Mouse (Mus musculus) frontal cortex, postnatal 10 days (tissue): ENCODE results near the gene Gpx8.
"Not testable (repeated sequence)": the region's sequence is repeated elsewhere in the genome, so short reads cannot be mapped to it uniquely, and the experiment has no call there.

ENCODE experiments used
- DNase-seq, 2 experiments: peaks; one replicate each; pipeline ENCODE4 v3.0.0; 2022; ENCODE audit warnings: low spot score in 2 of 2, mixed read lengths in 1 of 2

Gene Gpx8

DNA sequence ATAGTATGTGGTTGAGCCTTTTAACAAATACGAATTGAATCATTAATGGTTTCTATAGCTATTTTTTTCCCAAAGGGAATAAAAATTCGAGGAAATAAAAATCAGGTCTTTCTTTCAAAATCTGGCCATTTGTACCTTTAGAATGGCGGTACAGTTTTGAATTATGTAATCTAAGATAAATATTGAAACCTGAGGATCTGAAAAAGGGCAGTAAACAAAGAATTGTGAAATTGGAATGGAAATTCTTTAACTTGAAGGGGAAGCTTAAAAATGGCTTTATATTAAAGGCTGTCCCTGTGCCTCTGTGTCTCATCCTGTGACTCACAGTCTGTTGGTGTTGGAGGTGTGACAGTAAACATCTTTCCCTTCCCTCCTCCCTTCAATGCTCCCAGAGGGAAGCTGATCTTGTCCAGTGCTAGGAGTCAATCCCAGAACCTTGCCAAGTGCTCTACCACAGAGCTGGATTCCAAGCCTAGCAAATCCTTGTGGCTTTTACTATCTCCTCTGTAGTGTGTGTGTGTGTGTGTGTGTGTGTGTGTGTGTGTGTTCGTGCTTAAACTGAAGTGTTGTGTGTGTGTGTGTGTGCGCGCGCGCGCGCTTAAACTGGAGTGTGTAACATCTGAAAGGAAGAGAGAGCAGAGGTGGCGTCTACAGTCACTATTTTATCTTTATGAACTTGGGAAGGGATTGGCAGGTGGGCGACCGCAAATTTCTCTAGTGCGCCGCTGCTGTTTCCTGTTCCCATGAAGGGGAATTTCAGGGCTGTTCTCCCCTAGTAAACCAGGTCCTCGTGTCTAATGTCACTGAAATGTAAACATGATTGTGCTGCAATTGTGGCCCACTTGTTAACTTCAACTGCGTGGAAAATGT, 22.7 kb downstream of the Gpx8 start:
- DNase-seq: no peak

DNA sequence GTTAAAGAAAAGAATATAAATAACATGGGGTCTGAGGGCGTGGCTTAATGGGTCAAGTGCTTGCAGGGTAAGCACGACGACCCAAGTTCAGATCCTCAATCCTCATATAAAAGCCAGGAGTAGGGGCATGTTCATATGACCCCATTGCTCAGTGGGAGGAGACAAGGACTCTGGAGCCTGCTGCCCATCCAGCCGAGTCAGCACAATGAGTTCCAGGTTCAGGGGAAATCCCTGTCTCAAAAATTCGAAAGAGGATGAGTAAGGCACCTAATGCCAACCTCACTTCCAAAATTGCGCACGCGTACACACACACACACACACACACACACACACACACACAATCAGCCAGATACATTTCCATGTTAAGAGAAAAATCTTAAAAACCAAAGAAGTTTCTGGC, 23.7 kb downstream of the Gpx8 start:
- DNase-seq: no peak

DNA sequence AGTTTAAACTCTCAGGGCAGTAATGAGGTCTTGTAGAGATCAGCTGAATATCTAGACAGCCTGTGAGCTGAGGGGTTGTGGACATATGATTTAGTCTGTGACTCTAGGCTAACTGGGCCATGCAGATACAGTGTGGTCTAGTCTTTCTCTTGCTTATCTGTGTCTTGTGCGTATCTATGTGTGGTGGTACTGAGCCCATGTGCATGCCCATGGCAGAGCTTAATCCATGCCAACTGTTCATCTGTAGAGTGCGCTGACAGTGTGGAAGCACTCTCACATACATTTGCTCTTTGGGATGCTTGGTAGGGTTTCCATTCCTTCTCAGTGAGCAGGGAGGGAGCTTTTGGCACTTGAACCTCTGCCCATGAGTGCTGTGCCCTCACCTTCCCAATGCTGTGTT, 24.7 kb downstream of the Gpx8 start:
- DNase-seq: no peak

DNA sequence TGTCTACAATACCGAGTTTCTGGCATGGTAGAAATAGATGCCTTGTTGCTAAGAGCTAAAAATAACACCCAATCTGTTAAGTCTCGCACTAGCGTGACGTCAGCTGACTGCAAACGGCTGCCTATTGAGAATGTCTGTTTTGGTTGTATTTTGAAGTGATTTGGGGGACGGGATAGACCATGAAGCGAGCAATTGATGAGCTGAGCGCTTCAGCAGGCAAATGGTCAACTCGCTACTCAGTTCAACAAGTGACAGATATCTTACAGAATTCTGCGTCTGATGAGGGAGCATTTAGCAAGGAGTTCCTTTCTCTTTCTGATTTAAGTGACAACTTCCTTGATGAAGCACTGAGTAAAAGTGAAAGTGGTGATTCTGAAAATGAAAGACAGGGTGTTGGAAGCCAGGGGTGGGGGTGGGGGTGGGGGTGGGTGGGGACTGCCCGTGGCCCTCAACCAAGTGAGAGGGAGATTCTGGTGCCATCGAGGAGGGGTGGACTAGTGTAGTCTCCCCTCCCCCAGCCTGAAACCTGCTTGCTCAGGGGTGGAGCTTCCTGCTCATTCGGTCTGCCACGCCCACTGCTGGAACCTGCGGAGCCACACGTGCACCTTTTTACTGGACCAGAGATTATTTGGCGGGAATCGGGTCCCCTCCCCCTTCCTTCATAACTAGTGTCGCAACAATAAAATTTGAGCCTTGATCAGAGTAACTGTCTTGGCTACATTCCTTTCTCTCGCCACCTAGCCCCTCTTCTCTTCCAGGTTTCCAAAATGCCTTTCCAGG, 32.8 kb downstream of the Gpx8 start:
- DNase-seq: not testable (repeated sequence)

GRCm38 (mm10) chr13:113012683-113013082, 33.5 kb downstream of the Gpx8 start:
- DNase-seq: no peak

- DNase-seq: no peak
Measured at GRCm38 (mm10) chr13:113000576-113001318, 45.5 kb downstream of the Gpx8 start.

DNA sequence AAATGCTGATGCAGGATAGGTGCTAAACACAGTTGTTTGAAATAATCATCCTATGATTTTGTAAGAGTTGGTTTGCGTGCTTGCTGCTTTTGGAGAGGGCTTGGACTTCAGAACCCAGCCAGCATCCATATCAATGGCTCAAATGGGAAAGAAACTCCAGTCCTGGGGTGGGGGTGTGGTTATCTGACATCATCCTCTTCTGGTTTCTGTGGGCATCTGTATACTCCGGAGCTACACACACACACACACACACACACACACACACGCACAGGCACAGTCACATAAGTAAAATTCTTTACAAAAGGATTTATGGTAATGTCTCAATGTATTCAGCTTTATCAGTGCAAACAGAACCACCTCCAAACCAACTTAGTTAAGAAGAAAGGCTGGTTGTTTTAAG, 46.1 kb downstream of the Gpx8 start:
- DNase-seq: no peak

GRCm38 (mm10) chr13:112998427-112999201, 47.6 kb downstream of the Gpx8 start:
- no peak for DNase-seq

DNA sequence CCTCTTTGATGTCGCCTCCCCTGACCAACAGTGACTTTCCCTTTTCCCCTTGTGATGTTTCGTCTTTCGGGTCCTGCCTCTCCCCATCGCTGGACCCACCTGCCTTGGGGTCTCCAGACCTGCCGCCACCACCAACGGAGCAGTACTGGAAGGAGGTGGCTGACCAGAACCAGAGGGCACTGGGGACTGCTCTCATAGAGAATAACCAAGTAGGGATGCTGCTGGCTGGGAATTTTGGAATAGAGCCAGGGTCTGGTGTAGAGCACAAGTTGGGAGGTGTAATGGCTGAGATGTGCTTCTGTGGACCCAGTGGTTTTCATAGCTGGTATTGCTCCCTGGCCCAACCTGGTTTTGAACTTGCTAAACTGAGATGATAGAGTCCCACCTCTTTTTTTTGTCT, 48.8 kb downstream of the Gpx8 start:
- DNase-seq: no peak

DNA sequence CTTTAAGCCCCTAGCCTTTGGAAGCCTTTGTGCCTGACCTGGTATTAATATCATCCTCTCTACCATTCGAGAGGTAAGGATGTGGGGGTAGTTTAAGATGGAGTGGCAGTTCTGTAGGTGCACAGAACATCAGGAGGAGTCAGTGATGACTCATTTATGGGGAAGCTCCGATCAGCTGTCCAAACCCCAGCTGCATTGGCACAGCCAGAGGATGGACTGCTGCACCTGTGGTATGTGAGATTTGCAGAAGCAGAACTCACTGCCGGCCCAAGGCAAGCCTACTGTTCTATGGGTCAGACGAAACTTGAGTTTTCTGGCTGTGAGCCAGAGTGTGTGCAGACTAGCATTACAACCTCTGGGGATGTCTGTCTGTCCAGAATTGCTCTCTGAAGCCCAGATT, 49.8 kb downstream of the Gpx8 start:
- no peak for DNase-seq

GRCm38 (mm10) chr13:112994191-112994590, 52.0 kb downstream of the Gpx8 start:
- DNase-seq: peak in 1 of 2 experiments; percentile 38

GRCm38 (mm10) chr13:112993531-112994152, 52.6 kb downstream of the Gpx8 start, which contains the start of gene Mcidas:
TSS of gene Mcidas (plus strand) at chr13:112993845.
- no peak for DNase-seq
